In genomic region chr12:104475946-104476345, GRCm38 (mm10) we compare ENCODE assay signal across 18 mouse cellular contexts. TPM values are rescaled to one million over a fixed set of nuclear protein-coding genes. Genes with fewer than 3 reads are reported as not detected.
DNase-seq lines count a peak whose midpoint lies in the region; ATAC-seq lines count a peak whose summit lies in the region.
"Had no signal": no experiment of that assay in that cellular context is flagged by ENCODE, and none has a peak within 500 bp of the region (broad histone marks: within the 10 kb centered on the region; RNA-seq: fewer than 3 reads in every experiment).

No protein-coding gene starts in this region.

- H3K27me3 ChIP-seq in hindbrain, embryonic 11.5 days (ENCODE audit: control insufficient read depth, insufficient read depth, low read length), result peaks cover 66% of the 10 kb centered on the region
- H3K27me3 ChIP-seq in hindbrain, embryonic 16.5 days (replicated peaks; ENCODE audit: control insufficient read depth, insufficient read depth, low read length), result peaks cover 39% of the 10 kb centered on the region
- H3K27me3 ChIP-seq in embryonic facial prominence, embryonic 13.5 days, result peaks cover 79% of the 10 kb centered on the region

- no peaks in the 10 kb centered on the region for H3K36me3 ChIP-seq in hindbrain, embryonic 11.5 days (ENCODE audit: control insufficient read depth, insufficient read depth, low read length)
- H3K36me3 ChIP-seq in hindbrain, embryonic 16.5 days (ENCODE audit: control insufficient read depth, insufficient read depth, low read length), result no peaks in the 10 kb centered on the region
- no peaks in the 10 kb centered on the region for H3K36me3 ChIP-seq in embryonic facial prominence, embryonic 13.5 days
- H3K36me3 ChIP-seq: heart, embryonic 12.5 days; hindbrain, embryonic 15.5 days had no signal

- peaks cover 19% of the 10 kb centered on the region for H3K4me1 ChIP-seq in hindbrain, embryonic 11.5 days (replicated peaks; ENCODE audit: control insufficient read depth, insufficient read depth, low read length)
- peaks cover 17% of the 10 kb centered on the region for H3K4me1 ChIP-seq in hindbrain, embryonic 16.5 days (ENCODE audit: control insufficient read depth, insufficient read depth, low read depth, low read length)
- peaks cover 42% of the 10 kb centered on the region for H3K4me1 ChIP-seq in embryonic facial prominence, embryonic 13.5 days

- H3K4me2 ChIP-seq in hindbrain, embryonic 11.5 days (replicated peaks; ENCODE audit: low read depth, low read length), result no peak overlapping the region
- no peak overlapping the region for H3K4me2 ChIP-seq in hindbrain, embryonic 16.5 days (ENCODE audit: low read length)
- H3K4me2 ChIP-seq in embryonic facial prominence, embryonic 13.5 days, result peak overlapping the region; percentile 89
- H3K4me2 ChIP-seq: heart, embryonic 12.5 days; hindbrain, embryonic 15.5 days had no signal

- no peak overlapping the region for H3K4me3 ChIP-seq in hindbrain, embryonic 11.5 days (ENCODE audit: low read depth, low read length)
- no peak overlapping the region for H3K4me3 ChIP-seq in hindbrain, embryonic 16.5 days (ENCODE audit: low read length)
- H3K4me3 ChIP-seq in embryonic facial prominence, embryonic 13.5 days, result peak overlapping the region; percentile 71
- H3K4me3 ChIP-seq: heart, embryonic 12.5 days; hindbrain, embryonic 15.5 days had no signal

- ATAC-seq in hindbrain, embryonic 11.5 days (ENCODE audit: low FRiP score), result no peak
- no peak for ATAC-seq in hindbrain, embryonic 16.5 days
- ATAC-seq in embryonic facial prominence, embryonic 13.5 days (ENCODE audit: insufficient number of reproducible peaks, insufficient read depth, low FRiP score, low TSS enrichment, low read depth), result no peak
- ATAC-seq: liver, postnatal 0 days; Patski had no signal

- no peaks in the 10 kb centered on the region for H3K9me3 ChIP-seq in hindbrain, embryonic 11.5 days (ENCODE audit: control insufficient read depth, low read length)
- H3K9me3 ChIP-seq in hindbrain, embryonic 16.5 days (ENCODE audit: control insufficient read depth, low read length), result no peaks in the 10 kb centered on the region
- no peaks in the 10 kb centered on the region for H3K9me3 ChIP-seq in embryonic facial prominence, embryonic 13.5 days
- H3K9me3 ChIP-seq: heart, embryonic 12.5 days; hindbrain, embryonic 15.5 days had no signal

- peak; percentile 71 for DNase-seq in hindbrain, embryonic 11.5 days (ENCODE audit: low spot score)
- DNase-seq in ovary, postnatal 10 days (ENCODE audit: low spot score), result peak; percentile 7
- DNase-seq in ovary, postnatal 36 days (ENCODE audit: low spot score), result no peak
- peak; percentile 52 for DNase-seq in retina, postnatal 1 day
- DNase-seq in thymus, postnatal 10 days (ENCODE audit: low spot score in 2 of 2), result no peak
- no peak for DNase-seq in urinary bladder, adult 2 months (ENCODE audit: low spot score)
- DNase-seq: adrenal gland, postnatal 25 days; cerebellum, adult 11 months; gastrocnemius, postnatal 14 days; kidney, postnatal 25 days; layer of hippocampus, postnatal 36 days; liver, postnatal 0 days had no signal

- under 1% methylated on average over 21 of the region's 21 CpGs for WGBS in hindbrain, embryonic 11.5 days
- WGBS in hindbrain, embryonic 16.5 days, result under 1% methylated on average over 21 of the region's 21 CpGs
- 5% methylated on average over 21 of the region's 21 CpGs for WGBS in embryonic facial prominence, embryonic 13.5 days

- H3K27ac ChIP-seq in hindbrain, embryonic 11.5 days (ENCODE audit: low read depth, low read length), result no peak overlapping the region
- H3K27ac ChIP-seq in hindbrain, embryonic 16.5 days (ENCODE audit: low read depth, low read length), result no peak overlapping the region
- no peak overlapping the region for H3K27ac ChIP-seq in embryonic facial prominence, embryonic 13.5 days
- H3K27ac ChIP-seq: hindbrain, embryonic 15.5 days had no signal

- H3K9ac ChIP-seq in hindbrain, embryonic 11.5 days (ENCODE audit: low read depth, low read length), result no peak overlapping the region
- H3K9ac ChIP-seq in hindbrain, embryonic 16.5 days (ENCODE audit: low read depth, low read length), result no peak overlapping the region
- H3K9ac ChIP-seq in embryonic facial prominence, embryonic 13.5 days, result peak overlapping the region; percentile 91; the same call in 1 of the 2 replicates
- H3K9ac ChIP-seq: heart, embryonic 12.5 days; hindbrain, embryonic 15.5 days; liver, postnatal 0 days had no signal

RNA-seq across cellular contexts. Expression of gene Gsc, which starts 2.8 kb away (rescaled TPM):
- 0.48 and 0.85 TPM in 2 replicates for polyA plus RNA-seq in hindbrain, embryonic 11.5 days (2014; fragmentation: Nextera tagmentation; extraction: Ambion mirVana)
- 0.24 and 0.29 TPM in 2 replicates for polyA plus RNA-seq in hindbrain, embryonic 16.5 days (2015; fragmentation: Nextera tagmentation; extraction: Ambion mirVana)
- 19.0 and 22.0 TPM in 2 replicates for polyA plus RNA-seq in embryonic facial prominence, embryonic 13.5 days (2015; fragmentation: Nextera tagmentation; extraction: Ambion mirVana)
- 0.04 TPM in 1 of 2 replicates, not detected in the other for polyA plus RNA-seq in urinary bladder, adult 2 months (2012; rRNA removed)
- polyA plus RNA-seq: liver, postnatal 0 days; small intestine, adult 2 months had no signal

Comparison
In these comparisons a context has a peak if more than half of its experiments do, and no peak if none do; other contexts are left out.
1. DNase-seq: peak in hindbrain, embryonic 11.5 days (single experiment), ovary, postnatal 10 days (single experiment) and retina, postnatal 1 day (single experiment); none in ovary, postnatal 36 days (single experiment), thymus, postnatal 10 days (0 of 2) and urinary bladder, adult 2 months (single experiment).
2. RNA of gene Gsc, which starts 2.8 kb away (polyA plus RNA-seq): 19.0 to 22.0 TPM in embryonic facial prominence, embryonic 13.5 days; 0.48 to 0.85 TPM in hindbrain, embryonic 11.5 days, 0.24 to 0.29 TPM in hindbrain, embryonic 16.5 days and 0.04 TPM in urinary bladder, adult 2 months; every median in the first group is over 10 times any median in the second.